Mouse (Mus musculus) C2C12 (cell line): ENCODE measurements around the gene Mthfd1l.

Experiments used
- CTCF ChIP-seq: IDR thresholded peaks from one replicate; pipeline ENCODE4 v1.5.1; 2011; ENCODE audit not compliant: control insufficient read depth, insufficient read depth, insufficient read length
- MAX ChIP-seq: IDR thresholded peaks from one replicate; pipeline ENCODE4 v1.6.1; 2011; ENCODE audit warnings: mild to moderate bottlenecking, control low read depth
- MYOD1 ChIP-seq: IDR thresholded peaks from one replicate; pipeline ENCODE4 v1.6.1; 2011; ENCODE audit warnings: low read depth; ENCODE audit not compliant: control insufficient read depth, insufficient read length
- MYOG ChIP-seq: IDR thresholded peaks from one replicate; pipeline ENCODE4 v1.6.1; 2011; ENCODE audit not compliant: control insufficient read depth, insufficient read length; ENCODE audit errors: extremely low read depth
- USF1 ChIP-seq: IDR thresholded peaks from one replicate; pipeline ENCODE4 v1.6.1; 2011; ENCODE audit warnings: low read depth, mild to moderate bottlenecking, control low read depth, moderate library complexity

DNA sequence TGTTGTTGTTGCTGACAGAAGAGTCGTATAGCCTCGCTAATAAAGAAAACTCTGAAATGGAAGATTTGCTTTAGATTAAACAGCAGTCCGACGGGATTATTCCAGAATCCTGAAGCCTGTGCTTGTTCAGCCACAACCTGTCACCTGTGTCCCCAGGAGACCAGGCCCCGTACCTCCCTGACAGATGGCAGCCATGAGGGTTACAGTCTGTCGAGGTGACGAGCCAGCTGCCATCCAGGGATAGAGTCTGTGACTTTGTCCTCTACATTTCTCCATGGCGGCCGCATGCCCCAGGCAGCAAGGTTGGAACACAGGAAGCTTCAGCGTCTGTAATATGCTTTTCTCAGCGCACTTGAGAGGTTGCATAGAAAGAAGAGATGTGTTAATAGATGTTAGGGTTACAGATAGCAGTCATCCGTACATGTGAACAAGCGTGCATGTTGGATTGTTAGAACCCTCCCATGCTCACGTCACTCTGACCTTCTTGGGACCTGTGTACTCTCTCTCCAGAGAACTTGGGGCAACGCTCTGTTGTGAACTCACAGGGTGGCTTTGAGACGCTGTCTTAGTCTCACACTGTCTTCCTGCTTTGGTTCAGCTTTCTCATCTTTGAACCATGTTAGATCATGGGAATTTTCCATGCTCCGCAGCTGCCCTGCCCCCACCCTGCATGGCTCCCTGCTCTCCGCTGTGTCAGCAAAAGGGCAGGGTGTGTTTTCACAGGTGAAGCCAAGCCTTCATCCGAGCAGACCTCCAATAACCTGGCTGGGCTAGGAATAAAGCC, 80.6 kb downstream of the Mthfd1l start:
- TF ChIP-seq CTCF = no peak
- TF ChIP-seq MYOD1 = no peak
- TF ChIP-seq MAX = no peak
- TF ChIP-seq USF1 = no peak
- no peak for TF ChIP-seq MYOG
